Mouse (Mus musculus): ENCODE measurements around the gene Slc25a41.

Gene Slc25a41

DNA sequence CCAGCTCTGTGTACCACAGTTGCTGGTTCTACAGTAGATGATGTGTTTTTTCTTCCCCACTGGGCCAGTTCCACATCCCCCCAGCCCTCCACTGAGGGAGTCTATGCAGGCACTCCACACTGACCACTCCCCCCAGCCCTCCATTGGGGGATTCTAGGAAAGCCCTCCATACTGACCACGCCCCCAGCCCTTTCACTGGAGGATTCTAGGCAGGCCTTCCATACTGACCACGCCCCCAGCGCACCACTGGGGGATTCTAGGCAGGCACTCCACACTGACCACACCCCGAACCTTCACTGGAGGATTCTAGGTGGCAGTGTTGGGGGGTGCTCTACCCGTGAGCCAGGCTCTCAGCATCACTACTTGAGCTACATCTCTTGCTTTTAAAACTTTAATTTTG lies 6.0 kb upstream of the Slc25a41 start:
- DNase-seq (ENCODE audit: low spot score) = no peak

DNA sequence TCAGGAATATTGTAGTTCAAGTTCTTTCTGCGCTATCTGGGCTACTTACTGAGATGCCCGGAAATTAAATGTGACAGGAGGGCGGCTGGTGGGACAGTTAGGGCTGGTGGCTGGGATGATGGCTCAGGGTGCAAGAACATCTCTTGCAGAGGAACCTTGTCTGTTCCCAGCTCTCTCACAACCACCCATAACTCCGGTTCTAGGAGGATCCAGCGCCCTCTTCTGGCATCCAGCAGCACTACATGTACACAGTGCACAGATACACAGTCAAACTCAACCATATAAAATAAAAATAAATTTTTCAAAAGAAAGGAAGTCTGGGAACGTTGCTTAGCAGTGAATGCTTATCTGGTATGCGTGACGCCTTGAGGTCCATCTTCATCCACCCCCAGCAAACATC lies 2.5 kb downstream of the Slc25a41 start:
- no peak for DNase-seq (ENCODE audit: low spot score)

DNA sequence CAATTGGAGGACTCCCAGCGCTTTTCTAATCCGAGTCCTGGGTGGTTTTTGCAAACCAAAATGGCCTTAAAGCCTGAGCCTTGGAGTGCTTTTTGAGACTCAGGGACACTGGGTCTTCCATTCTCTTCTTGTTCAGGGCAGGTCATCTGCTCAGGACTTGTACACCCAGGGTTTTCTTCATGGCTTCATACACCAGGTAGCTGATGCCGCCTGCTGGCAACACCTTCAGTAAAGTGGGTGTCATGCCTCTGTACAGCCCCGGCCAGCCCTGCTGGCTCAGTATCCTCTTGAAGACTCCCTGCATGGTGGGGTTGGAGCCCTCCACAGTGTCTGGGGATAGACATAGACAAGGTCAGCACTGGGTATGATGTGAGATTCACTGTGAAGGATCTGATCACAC lies 8.6 kb downstream of the Slc25a41 start:
- DNase-seq (ENCODE audit: low spot score) = no peak

DNA sequence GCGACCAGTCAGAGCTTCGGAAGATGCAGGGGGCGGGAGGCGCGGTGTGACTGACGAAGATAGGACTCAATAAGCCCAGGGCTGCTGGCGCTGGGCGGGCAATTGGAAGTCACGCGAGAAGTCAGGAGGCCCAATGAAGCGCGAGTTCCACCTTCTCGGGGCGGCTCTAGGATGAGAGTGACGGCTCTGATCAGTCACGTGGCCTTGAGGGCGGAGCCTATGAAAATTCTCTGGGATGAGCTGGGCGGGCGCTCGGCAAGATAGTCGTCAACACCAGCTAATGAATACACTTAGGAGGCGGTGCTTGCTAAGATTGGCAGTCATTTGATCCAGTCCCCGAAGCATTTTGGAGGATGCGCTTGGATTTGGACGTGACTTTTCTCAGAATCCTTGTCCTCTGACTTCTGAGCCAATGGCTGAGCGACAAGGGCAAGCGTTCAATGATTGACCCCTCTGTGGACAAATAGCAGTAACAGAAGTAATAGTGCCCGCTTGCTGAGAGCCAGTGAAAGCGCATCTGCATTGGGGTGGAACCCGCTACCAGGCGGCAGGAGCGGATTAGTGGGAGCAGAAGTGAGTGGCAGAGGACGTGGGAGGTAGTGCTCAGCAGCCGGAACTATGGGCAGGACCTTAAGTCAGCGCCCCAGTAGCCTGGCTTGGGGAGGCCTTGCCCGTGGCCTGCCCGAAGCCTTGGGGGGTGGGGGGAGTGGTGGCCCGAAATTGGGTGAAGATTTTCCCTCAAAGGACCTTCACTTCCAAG lies 9.6 kb downstream of the Slc25a41 start:
- DNase-seq (ENCODE audit: low spot score) = peak; percentile 100

DNA sequence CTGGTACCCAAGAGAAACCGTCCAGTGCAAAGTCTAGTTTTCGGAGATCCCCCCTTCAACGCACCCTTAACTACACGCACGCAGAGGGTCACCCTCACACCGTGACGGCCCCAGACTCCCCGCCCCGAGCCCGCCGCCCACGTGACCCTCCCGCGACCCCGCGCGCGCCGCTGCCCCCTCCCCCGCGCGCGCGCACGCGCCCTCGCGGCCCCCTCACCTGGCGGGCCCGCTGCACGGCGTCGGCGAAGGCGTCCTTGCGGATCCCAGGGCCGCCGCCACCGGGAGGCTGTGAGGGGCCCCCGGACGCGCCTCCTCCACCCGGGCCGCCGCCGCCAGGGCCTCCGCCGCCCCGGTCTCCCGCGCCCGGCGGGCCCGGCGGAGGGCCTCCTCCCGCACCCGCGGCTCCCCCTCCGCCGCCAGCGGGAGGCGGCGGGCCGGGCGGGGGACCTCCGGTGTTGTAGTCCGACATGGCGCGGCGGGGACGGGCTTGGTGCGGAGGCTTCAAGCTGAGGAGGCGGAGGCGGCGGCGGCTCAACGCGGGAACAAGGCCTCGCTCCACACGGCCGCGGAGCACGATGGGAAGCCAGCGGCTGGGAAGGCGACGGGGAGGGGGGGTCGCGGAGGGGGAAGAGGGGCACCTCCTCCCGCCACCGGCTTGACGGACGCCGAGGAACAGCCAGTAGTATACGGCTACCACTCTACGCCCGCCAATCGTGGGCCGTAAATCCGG lies 10.4 kb downstream of the Slc25a41 start, which contains the start of gene Khsrp:
Khsrp (minus strand) TSS at position 592 of the 730 bp plus-strand sequence.
- no peak for DNase-seq (ENCODE audit: low spot score)

DNA sequence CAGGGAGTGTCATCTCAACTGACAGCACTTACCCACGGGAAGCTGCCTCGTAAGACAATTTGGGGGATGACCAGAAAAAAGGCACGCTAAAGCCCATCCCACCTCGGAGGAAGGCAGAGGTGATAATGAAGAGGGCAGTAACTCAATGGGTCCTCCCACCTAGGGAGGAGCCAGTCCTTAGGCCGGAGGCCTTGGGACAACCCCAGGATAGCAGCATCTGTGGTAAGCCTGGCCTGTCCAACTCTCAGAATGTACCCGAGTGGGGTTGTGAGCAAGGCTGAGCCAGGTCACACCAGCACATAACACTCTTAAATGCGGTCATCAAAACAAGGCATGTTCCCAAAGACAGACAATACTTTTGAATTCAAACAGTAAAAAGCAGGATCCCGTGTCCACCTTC lies 11.8 kb downstream of the Slc25a41 start:
- no peak for DNase-seq (ENCODE audit: low spot score)

DNA sequence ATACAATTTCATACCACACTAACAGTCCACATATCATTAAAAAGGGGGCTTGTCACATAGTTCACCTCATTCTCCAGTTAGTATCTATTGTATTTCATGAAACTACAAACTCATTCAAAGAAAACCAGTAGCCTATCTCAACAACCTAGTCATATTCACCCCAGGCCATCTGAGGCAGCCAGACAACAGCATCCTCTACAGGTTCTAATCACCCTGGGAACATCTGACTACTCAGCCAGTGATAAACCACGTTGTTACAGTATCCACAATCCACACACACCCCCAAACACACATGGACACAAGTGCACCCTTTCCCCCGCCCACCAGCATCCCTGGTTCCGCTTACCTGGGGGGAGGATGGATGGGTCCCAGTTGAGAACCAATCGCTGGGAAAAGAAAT lies 14.0 kb downstream of the Slc25a41 start:
- DNase-seq (ENCODE audit: low spot score) = no peak

DNA sequence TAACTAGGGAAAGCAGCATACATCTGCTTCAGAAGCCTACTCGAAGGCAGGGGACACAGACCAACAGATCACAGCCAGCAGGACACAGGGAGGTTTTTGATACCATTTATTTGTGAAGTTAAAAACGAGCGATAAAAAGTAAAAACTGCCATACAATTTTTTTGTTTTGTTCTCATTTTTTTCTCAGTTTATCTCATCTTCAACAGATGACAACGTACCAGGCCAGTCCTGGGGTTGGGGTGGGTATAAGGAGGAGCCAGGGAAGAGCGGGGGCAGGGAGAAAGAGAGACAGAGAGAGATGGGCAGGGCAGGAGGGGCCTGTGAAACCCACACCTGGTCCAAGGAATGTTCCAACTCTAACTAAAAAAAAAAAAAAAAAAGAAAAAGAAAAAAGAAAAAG lies 20.5 kb downstream of the Slc25a41 start:
- no peak for DNase-seq (ENCODE audit: low spot score)

DNA sequence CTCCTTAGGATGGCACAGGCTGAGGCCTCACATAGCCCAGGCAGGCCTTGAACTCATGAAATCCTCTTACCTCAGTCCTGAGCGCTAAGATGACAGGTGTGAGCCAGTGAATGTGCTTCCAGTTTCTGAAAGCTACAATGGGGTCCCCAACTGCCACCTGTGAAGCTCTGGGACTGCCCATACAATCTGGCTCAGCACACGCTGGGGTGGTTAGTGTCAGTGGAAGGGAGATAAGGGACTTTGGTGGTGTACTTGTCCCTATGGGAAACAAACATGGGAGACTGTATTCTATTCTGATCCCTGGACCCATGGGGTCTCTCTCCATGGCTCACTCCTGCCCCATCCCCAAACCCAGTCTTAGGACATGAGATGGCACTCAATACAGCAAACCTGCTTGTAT lies 21.8 kb downstream of the Slc25a41 start:
- DNase-seq (ENCODE audit: low spot score) = no peak

DNA sequence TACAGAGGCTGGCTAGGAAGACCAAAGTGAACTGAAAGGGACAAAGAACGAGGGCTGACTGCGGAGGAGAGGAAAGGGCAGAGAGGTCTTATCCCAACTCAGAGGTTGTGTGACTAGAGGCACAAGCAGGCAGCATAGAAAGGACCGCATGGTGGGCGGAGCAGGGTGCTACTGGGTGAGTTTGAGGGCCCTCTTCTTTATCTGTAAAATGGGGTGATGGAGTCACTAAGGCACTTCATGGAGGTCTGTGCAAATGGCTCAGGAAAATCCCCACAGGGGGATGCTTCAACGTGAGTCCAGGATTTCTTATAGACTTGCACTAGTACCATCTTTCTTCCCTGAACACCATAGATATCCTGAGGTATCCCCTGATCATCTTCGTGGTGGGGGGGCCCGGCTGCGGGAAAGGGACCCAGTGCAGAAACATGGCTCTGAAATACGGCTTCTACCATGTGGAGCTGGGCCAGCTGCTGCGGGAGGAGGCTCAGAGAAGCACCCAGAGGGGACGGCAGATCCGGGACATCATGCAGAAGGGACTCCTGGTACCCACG lies 29.1 kb downstream of the Slc25a41 start:
- DNase-seq (ENCODE audit: low spot score) = no peak

DNA sequence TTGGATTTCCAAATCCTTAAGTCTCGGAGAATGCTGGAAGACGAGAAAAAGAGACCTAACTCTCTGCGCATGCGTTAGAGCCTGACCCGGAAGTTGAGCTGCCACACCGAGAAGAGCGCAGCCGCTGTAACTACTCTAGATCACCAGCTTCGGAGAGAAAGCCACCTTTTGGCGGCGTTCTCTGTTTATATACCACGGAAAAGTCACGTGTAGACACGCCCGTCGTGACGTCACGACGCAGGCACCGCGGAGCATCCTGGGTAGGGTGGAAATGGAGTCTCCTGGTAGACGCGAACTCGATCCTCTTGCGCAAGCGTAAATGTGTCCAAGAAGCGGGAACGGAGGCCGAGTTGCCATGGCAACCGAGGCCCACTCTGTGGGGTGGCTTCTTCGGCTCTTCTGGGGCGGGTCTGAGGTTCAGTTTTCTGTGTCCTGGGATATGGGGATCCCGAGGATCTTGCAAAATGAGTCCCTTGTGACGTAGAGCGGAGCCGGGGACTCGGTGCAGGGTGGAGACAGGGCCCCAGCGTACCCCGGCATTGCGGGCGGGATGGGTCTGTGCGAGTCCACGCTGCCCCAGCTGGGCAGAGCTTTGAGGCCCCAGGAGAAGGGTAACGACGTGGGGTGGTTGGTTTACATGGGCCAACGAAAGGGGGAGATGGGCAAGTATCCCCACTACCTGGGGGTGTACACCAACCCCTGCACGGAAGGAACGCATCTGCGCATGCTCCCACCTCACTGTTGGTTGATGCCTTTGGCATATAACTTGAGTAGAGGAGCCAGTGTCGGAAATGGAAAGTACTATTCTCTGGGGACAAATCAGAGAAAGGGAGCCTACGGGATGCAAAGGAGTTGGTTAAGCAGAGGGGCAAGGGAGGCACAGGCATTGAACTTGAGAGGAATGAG lies 30.0 kb downstream of the Slc25a41 start, which contains the start of the genes Gtf2f1 and Gm17949:
Gtf2f1 (minus strand) TSS at position 53 of the 906 bp plus-strand sequence.
Gm17949 (plus strand) TSS at position 234 of the 906 bp plus-strand sequence.
- DNase-seq (ENCODE audit: low spot score) = peak; percentile 92

DNA sequence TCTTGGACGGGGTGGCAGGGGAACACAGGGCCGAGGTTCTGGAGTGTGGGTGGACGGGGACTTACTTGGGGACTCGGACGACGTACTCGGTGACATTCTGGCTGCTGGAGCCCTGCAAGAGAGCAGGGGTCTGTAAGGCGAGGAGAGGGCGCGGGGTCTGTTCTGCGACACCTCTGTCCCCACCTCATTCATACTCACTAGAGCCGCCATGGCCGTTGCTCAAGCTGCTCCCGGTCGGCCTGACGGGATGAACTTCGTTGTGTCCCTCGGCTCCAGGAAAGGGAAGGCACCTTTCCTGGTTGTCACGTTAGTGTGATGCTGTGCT lies 30.6 kb downstream of the Slc25a41 start:
- DNase-seq (ENCODE audit: low spot score) = no peak

DNA sequence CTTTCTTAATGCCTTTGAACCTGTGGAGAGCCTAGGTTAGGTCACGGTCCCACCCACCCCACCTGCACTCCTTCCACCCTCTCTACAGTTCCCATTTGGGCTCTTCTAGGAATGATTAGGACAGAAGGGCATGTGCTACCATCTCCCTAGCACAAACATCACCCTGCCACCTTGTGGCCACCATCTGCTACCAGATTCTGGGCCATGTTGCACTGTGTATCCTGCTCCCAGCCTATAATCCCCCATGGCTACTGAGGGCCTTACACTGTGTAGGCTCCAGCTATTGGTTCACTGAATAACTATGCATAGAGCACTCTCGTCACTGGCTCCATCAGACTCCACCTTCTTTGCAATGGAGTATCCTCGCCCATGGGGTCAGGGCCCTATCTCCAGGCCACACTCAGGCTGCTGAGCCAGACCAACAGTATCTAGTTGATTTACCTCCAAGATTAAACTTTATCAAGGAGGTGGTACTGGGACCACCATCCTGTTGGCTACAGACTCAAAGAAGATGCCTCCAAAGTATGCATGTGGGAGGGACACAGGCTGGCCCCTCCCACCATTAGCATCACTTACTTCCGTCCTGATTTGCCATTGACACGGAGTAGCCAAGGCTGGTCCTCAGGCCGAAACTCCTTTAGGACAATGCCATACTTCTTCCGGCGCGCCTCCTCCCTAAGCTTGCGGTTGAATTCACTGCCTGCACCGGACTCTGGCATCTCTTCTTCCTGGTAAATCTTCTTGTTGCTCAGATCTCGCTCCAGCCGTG lies 34.1 kb downstream of the Slc25a41 start:
- DNase-seq (ENCODE audit: low spot score) = no peak

DNA sequence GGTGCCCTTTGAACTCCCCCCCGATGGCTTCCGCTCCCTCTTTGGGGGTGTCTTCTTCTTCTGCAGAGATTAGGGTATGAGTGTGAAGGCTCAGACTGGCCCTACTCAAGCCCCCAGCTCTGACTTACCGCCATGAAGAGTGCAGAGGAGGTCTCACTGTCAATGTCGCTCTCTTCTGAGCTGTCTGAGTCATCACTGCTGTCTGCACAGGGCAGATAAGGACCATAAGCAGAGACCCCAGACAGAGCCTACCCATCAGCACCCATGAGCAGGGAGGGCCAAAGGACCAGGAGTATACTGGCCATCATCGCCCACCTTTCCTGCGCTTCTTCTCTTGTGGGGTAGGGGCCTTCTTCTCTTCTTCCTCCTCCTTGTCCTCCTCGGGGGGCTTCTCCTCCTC lies 37.5 kb downstream of the Slc25a41 start:
- DNase-seq (ENCODE audit: low spot score) = no peak

DNA sequence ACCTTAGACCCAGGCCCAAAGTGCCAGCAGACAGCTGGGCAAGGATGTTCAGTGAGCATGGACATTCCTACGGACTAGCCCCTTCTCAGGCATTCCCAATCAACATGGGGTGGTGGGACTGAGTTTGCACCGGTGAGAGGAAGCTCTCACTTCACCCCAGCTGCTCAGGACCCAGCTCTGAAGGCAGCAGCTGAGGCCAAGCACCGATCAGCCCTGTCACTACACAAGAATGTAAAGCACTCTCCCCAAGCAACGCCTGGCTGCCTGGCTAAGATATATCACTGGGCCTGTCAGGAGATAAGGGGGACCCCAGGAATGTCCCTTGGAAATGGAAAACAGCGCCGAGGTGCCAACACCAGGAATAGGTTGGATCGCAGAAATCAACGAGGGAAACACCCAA lies 40.2 kb downstream of the Slc25a41 start:
- no peak for DNase-seq (ENCODE audit: low spot score)

DNA sequence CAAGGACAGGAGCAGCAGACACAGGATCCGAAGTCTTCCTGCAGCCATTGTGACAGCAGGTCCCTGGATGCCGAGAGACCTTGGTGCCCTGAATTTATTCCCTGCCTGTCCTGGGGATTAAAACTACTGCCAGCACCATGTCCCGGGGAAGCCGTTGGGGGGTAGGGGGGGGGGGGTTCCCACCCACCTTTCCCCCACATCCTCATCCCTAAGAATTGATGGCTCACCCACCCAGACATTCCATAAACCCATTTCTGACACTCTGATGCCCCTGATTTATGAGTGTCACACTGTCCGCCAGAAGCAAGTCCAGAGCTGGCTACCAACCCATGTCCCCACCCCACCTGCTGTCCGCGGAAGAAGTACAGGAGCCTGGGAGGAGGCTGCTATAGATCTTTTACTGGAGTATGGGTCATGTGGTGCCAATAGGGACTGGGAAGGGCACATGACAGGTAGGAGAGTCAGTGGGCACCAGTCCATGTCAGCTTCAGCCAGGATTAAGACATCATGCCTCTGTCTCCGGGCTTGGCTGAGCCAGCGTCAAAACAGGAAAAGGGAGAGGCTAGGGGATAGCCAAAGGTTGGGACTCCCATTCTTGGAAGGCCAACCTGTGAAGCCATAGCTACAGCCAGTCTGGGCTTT lies 41.4 kb downstream of the Slc25a41 start, which contains the start of gene Pspn:
Pspn (minus strand) TSS at position 51 of the 642 bp plus-strand sequence.
- DNase-seq (ENCODE audit: low spot score) = no peak

DNA sequence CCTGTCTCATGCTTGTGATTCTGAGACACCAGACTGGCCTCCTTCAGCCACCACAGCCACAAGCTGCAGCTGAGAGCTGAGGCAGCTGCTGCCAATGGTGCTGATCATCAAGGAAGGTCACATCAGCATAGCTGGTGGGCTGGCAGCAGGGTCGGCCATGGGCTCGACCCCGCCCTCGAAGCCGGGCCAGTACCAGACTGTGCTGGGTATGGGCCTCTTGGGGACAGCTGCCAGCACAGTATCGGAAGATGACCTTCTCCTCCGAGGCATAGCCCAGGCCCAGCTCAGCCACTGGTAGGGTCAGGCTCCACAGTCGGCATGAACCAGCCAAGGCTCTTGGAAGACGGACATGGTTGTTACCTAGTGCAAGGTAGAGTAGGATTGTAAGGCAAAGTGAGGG lies 42.0 kb downstream of the Slc25a41 start:
- peak; percentile 52 for DNase-seq (ENCODE audit: low spot score)

DNA sequence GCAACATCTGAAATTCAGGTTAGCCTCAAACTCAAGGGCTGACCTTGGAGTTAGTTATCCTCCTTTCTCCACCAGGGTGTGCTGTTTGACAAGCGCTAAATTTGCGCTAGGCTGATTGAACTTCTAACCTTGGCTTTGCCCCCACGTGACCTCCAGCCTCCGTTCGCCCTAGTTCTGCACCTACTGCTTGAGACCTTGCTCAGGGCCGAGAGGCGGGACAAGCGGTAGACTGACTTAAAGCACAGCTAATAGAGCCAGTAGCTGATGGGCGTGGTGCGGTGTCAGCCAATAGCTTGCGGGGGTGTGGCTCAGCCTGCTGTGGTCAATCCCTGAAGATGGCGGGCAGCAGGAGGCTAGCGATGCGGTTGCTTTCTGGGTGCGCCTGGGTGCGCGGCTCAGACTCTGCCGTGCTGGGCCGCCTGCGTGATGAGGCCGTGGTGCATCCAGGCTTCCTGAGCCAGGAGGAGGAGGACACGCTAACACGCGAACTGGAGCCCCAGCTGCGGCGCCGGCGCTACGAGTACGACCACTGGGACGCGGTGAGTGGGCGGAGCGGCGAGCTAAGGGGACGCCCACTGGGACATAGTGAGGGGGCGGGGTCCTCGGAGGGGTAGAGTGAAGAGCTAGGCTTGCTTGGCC lies 44.3 kb downstream of the Slc25a41 start, which contains the start of gene Alkbh7:
Alkbh7 (plus strand) TSS at position 311 of the 639 bp plus-strand sequence.
- peak; percentile 97 for DNase-seq (ENCODE audit: low spot score)

DNA sequence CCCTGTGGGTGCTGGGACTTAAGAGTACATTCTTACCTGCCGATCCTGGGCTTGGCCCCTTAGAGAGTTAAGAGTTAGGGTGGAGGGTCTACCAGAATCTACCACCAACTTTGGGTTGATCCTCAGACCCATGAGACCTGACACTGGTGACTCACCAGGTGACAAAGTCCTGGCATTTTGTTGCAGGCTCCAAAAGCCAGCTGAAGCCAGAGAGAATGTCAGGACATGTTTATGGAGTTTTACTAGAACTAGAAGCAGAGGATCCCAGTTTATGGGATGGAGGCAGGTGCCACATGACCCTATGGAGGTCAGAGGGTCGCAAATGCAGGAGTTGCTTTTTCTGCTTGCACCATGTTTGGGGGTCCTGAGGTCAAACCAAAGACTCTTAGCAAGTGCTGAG lies 44.9 kb downstream of the Slc25a41 start:
- DNase-seq (ENCODE audit: low spot score) = no peak

DNA sequence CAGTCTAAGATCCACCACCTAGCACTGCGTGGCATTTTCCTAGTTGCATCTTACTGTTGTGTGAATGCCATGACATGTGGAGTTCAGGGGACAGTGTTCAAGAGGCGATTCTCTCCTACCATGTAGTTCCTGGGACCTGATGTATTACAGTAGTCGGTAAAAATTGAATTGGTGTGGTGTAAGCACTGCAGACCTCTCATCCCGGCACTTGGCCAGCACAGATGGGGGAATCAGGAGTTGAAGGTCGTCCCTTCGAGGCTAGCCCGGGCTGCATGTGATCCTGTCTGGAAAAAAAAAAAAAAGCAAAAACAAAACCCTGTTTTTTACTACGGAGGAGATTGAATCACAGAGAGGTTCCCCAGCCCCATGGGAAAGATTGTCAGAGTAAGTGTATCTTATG lies 46.4 kb downstream of the Slc25a41 start:
- no peak for DNase-seq (ENCODE audit: low spot score)
